Mouse (Mus musculus) heart, adult 2 months (tissue): ENCODE measurements around the gene Cdc34b. TPM values are rescaled to one million over a fixed set of nuclear protein-coding genes. Genes with fewer than 3 reads are reported as not detected.

Experiments used
- DNase-seq, 2 experiments: peaks; one replicate each; pipeline ENCODE4 v3.0.0; 2021
- H3K27ac ChIP-seq: fragments of 200-600 bp; 2 replicates; pipeline ENCODE4 v1.8.1; 2022
- H3K27me3 ChIP-seq: fragments of 200-500 bp; 2 replicates; pipeline ENCODE4 v1.6.1; 2012; ENCODE audit warnings: mild to moderate bottlenecking, low read length, inconsistent platforms, mixed read lengths; ENCODE audit not compliant: control insufficient read depth, insufficient read depth
- H3K36me3 ChIP-seq: fragments of 200-500 bp; 2 replicates; pipeline ENCODE4 v1.6.1; 2012; ENCODE audit warnings: low read length, inconsistent platforms; ENCODE audit not compliant: control insufficient read depth, insufficient read depth
- H3K4me1 ChIP-seq: fragments of 200-500 bp; 2 replicates; pipeline ENCODE4 v1.6.1; 2011; ENCODE audit warnings: low read length; ENCODE audit not compliant: control insufficient read depth, insufficient read depth
- H3K4me3 ChIP-seq: fragments of 200-600 bp; 2 replicates; pipeline ENCODE4 v1.8.1; 2022
- H3K79me2 ChIP-seq: fragments of 200-500 bp; replicated peaks from 2 replicates; pipeline ENCODE4 v1.6.1; 2012; ENCODE audit warnings: mild to moderate bottlenecking, inconsistent platforms, low read length, moderate library complexity, mixed read lengths; ENCODE audit not compliant: control insufficient read depth, insufficient read depth
- H3K9ac ChIP-seq: fragments of 200-500 bp; 2 replicates; pipeline ENCODE4 v1.6.1; 2012; ENCODE audit warnings: low read depth, mild to moderate bottlenecking, control low read depth, inconsistent platforms, low read length, mixed read lengths
- CTCF ChIP-seq: fragments of 200-600 bp; IDR thresholded peaks from 2 replicates; pipeline ENCODE4 v1.8.1; 2022; ENCODE audit warnings: antibody characterized with exemption, mild to moderate bottlenecking, moderate library complexity
- EP300 ChIP-seq: fragments of 200-500 bp; IDR thresholded peaks from 2 replicates; pipeline ENCODE4 v1.6.1; 2011; ENCODE audit warnings: low read depth, low read length, control low read depth; ENCODE audit not compliant: insufficient read depth
- POLR2A ChIP-seq: fragments of 200-500 bp; IDR thresholded peaks from 2 replicates; pipeline ENCODE4 v1.6.1; 2011; ENCODE audit warnings: mild to moderate bottlenecking, low read depth, low read length, control low read depth; ENCODE audit not compliant: insufficient read depth
- WGBS: fragments of 180-500 bp; shearing (Covaris S2); methylation state at CpG from one replicate; pipeline ENCODE4 v1.1.7; 2018; 5-methylcytosine and 5-hydroxymethylcytosine counted together
- intact Hi-C: fragments of 180-260 bp; cut with DNase I; formaldehyde crosslinking; loops from one replicate; pipeline ENCODE4 v1.15.1; 2025
- polyA plus RNA-seq: library from polyadenylated mRNA; depleted of rRNA; stranded (reverse); fragments of >200 nt; gene quantifications from 2 replicates; pipeline ENCODE4 v1.2.3, GENCODE M21; 2012
- total RNA-seq, 2 experiments: library from RNA; stranded (reverse); gene quantifications; 2 replicates each; pipeline ENCODE4 v1.2.3; 2021

Gene Cdc34b
- total and polyA plus RNA-seq, 3 experiments = 0.12 to 1.0 (median 0.97) TPM

DNA sequence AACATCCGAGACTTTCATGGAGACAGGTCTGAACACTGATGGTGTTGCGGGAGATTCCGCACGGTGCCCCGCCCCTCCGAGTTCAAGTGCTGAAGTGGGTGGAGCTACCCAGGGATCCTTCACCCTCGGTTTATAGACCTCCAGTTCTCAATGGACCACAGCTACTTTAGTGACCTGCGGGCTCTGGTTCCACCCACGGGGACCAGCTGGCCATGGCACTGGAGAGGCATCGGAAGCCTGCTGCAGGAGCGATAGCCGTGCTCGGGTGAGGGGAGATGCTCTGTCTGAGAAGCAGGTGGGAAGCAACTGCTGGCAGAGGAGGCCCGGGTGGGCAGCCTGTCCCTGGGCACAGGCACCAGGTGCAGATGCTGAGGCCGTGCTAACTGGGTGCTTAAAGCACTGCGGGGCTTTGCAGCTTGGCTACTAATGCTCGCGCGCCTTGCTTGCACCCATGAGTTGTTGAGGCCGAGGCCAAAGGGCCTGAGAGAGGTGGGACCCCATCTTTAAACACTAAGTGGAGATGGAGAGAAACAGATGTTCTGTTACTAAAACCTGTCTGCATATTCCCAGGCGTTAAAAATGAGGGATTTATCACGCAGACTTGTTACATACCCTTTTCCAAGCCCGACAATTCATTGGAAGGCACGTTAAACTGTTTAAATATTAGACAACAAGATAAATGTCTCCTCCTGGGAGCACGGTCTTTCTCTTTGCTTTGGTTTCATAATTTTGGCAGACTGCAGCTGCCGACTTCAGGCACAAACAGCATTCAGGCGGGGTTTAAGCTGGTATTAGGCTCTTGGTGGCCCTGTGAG lies 40.0 kb upstream of the Cdc34b start:
- no peak overlapping the region for H3K4me3 ChIP-seq
- no peak overlapping the region for H3K9ac ChIP-seq
- no peaks in the 10 kb centered on the region for H3K27me3 ChIP-seq
- H3K79me2 ChIP-seq = no peaks in the 10 kb centered on the region
- H3K4me1 ChIP-seq = no peaks in the 10 kb centered on the region
- WGBS = 65% methylated on average over 27 of the region's 27 CpGs
- intact Hi-C loops = no loop called here
- H3K36me3 ChIP-seq = no peaks in the 10 kb centered on the region
- no peak for TF ChIP-seq CTCF
- TF ChIP-seq POLR2A = no peak
- no peak for TF ChIP-seq EP300
- no peak for DNase-seq
- no peak overlapping the region for H3K27ac ChIP-seq

GRCm38 (mm10) chr11:94702216-94702610 lies 39.4 kb upstream of the Cdc34b start:
- intact Hi-C loops = no loop called here
- no peak for TF ChIP-seq POLR2A
- TF ChIP-seq EP300 = no peak
- no peak for TF ChIP-seq CTCF

GRCm38 (mm10) chr11:94704020-94704419 lies 37.6 kb upstream of the Cdc34b start:
- Histone ChIP-seq H3K79me2 (no peaks in the 10 kb centered on the region), H3K4me1 (no peaks in the 10 kb centered on the region), H3K27me3 (no peaks in the 10 kb centered on the region), H3K4me3 (no peak overlapping the region), H3K9ac (no peak overlapping the region), H3K27ac (no peak overlapping the region), H3K36me3 (no peaks in the 10 kb centered on the region)
- intact Hi-C loops = no loop called here
- no peak for TF ChIP-seq POLR2A
- TF ChIP-seq EP300 = no peak
- no peak for TF ChIP-seq CTCF
- DNase-seq = no peak
- 49% methylated on average over 7 of the region's 7 CpGs for WGBS

More at GRCm38 (mm10) chr11:94702216-94702610, 39.4 kb upstream of the Cdc34b start:
- no peak for DNase-seq
- H3K4me3 ChIP-seq = no peak overlapping the region
- no peak overlapping the region for H3K27ac ChIP-seq
- H3K27me3 ChIP-seq = no peaks in the 10 kb centered on the region
- WGBS = 60% methylated on average over 3 of the region's 3 CpGs
- H3K79me2 ChIP-seq = no peaks in the 10 kb centered on the region
- no peaks in the 10 kb centered on the region for H3K4me1 ChIP-seq
- no peak overlapping the region for H3K9ac ChIP-seq
- no peaks in the 10 kb centered on the region for H3K36me3 ChIP-seq

- Histone ChIP-seq H3K4me1 (no peaks in the 10 kb centered on the region), H3K27me3 (no peaks in the 10 kb centered on the region), H3K79me2 (no peaks in the 10 kb centered on the region), H3K27ac (no peak within 1 kb of the TSS), H3K36me3 (no peaks in the 10 kb centered on the region), H3K4me3 (no peak within 1 kb of the TSS), H3K9ac (no peak within 1 kb of the TSS)
- TF ChIP-seq POLR2A = no peak
- 80% methylated on average over 5 of the region's 5 CpGs for WGBS
- no peak for DNase-seq
- intact Hi-C loops = no loop called here
Measured at GRCm38 (mm10) chr11:94704472-94704871, 37.1 kb upstream of the Cdc34b start, which contains the start of gene Gm11541. Gene Gm11541, minus strand, starts transcription at chr11:94704499.

DNA sequence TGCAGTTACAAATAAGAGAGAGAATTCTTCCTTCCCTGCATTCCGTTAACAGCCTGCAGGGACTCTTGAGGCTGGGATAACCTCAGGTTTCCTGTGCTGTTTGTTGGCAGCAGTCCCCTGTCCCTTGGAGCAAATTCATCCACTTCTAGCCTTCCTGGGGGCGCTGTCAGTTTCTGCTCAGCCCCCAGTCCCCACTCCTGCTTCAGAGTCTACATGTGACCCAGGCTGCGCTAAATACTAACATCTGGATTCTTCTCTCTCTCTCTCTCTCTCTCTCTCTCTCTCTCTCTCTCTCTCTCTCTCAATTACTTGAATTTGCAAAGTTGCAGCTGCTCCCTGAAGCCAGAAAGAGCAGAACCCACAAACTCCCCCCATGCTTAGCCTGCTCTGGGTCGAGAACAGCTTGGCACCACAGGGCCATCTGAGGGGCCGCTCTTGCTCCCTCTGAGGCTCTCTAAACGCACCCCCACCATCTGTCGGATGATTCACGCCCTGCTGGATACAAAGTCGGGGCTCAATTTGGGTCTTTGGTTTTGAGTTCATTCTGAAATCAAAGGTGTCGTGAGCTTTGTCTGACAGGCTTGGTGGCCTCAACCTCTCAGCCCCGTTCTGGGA lies 28.2 kb upstream of the Cdc34b start:
- Histone ChIP-seq H3K9ac (no peak overlapping the region), H3K27me3 (0 out of 2 replicates have a peak, but pooled peaks cover 1% of the 10 kb centered on the region), H3K36me3 (no peaks in the 10 kb centered on the region), H3K4me3 (no peak overlapping the region), H3K27ac (no peak overlapping the region), H3K79me2 (no peaks in the 10 kb centered on the region), H3K4me1 (no peaks in the 10 kb centered on the region)
- no peak for TF ChIP-seq POLR2A
- no peak for TF ChIP-seq EP300
- TF ChIP-seq CTCF = no peak
- WGBS = 32% methylated on average over 11 of the region's 11 CpGs
- intact Hi-C loops = no loop called here
- DNase-seq = no peak

- Histone ChIP-seq H3K27me3 (0 out of 2 replicates have a peak, but pooled peaks cover 1% of the 10 kb centered on the region), H3K4me1 (no peaks in the 10 kb centered on the region), H3K9ac (no peak overlapping the region), H3K4me3 (no peak overlapping the region), H3K79me2 (no peaks in the 10 kb centered on the region), H3K27ac (no peak overlapping the region), H3K36me3 (no peaks in the 10 kb centered on the region)
- TF ChIP-seq POLR2A (no peak), CTCF (no peak), EP300 (no peak)
- DNase-seq = no peak
- intact Hi-C loops = loop anchor here (5.0 kb wide), 2 partner anchors 83 to 168 kb away; partner anchors contain the start of gene Rsad1
- WGBS = 92% methylated on average over 5 of the region's 5 CpGs
Measured at GRCm38 (mm10) chr11:94715622-94716021, 26.0 kb upstream of the Cdc34b start.
